Mouse (Mus musculus): ENCODE measurements around the gene Col24a1.

GRCm38 (mm10) chr3:145353951-145354350 is 61.7 kb downstream of the Col24a1 start:
- TF ChIP-seq CTCF (IDR thresholded peaks at IDR 0.05; ENCODE audit: low read depth) (no peak), EP300 (IDR thresholded peaks at IDR 0.05; ENCODE audit: low read depth) (no peak)
